Mouse (Mus musculus): ENCODE measurements at regions not wholly inside any gene's neighbourhood (a gene's known extent, or its start where the extent isn't known, plus 50 kb on each side); places are given as distances from the start of the nearest gene placed in this dataset.

DNA sequence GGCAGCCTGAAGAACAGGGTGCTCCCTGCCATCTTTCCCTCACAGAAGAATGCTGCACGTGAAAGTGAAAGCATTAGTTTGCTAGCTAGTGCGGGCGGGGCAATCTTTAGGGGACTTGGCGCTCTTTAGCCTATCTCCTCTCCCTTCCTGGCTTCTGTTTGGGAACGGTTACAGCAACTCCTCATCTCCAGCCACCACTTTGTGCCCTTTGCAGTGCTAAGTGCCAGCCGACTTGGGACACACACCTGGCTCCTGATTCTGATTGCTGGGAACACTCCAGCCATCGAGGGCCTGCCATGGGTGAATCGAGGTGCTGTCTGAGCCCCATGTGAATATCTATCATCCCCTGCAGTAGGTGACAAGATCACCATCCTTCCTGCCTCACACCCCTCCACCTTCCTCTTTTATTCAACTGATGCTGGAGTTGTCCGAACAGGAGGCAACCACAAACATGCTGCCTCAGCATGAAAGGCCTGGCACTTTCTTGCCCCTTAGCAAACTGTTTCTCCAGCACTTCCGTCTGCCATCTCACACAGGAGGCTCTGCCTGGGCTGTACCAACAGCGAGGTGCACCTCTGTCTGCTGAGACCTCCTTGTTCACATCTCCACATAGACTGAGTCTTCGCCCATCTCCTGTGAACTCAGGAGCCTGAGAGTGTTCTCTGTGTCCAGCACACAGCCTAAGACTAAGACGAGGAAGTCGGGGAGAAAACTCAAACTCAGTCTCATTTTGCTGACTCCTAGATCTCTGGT lies 66.2 kb upstream of the Glrp1 start:
- DNase-seq (ENCODE audit: low spot score in 2 of 2) = no peak

DNA sequence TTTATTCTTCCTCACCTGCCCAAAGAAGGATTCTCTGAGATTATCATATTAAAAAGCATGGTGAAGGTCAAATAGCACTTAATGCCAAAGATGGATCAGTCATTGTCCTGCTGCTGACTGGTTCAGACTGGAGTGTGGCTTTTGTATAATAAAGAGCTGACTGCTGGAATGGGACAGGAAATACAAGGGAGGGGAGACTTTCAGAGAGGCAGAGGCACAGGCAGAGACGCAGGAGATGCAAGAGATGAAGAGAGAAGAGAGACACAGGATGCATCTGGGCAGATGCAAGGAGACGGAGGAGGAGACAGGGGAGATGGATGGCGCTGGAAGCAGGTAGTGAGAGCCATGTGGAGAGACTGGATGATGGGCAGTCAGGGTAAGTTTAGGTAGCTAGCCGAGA lies 65.4 kb upstream of the Glrp1 start:
- DNase-seq (ENCODE audit: low spot score in 2 of 2) = no peak

DNA sequence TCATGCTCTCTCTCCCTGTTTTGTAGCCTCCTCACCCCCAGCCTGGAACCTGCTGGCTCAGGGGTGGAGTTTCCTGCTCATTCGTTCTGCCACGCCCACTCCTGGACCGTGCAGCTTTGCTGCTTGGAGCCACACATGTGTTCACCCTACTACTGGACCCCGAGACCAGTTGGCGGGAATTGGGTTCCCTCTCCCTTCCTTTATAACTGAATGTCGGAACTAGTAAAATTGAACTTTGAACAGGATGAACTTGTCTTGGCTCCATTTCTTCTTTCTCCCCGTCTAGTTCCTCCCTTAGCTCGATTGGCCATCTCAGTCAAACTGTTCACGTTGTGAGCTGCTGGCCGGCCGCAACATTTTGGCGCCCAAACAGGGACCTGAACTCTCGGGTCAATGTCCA lies 62.3 kb upstream of the Glrp1 start:
- DNase-seq (ENCODE audit: low spot score in 2 of 2) = no peak

DNA sequence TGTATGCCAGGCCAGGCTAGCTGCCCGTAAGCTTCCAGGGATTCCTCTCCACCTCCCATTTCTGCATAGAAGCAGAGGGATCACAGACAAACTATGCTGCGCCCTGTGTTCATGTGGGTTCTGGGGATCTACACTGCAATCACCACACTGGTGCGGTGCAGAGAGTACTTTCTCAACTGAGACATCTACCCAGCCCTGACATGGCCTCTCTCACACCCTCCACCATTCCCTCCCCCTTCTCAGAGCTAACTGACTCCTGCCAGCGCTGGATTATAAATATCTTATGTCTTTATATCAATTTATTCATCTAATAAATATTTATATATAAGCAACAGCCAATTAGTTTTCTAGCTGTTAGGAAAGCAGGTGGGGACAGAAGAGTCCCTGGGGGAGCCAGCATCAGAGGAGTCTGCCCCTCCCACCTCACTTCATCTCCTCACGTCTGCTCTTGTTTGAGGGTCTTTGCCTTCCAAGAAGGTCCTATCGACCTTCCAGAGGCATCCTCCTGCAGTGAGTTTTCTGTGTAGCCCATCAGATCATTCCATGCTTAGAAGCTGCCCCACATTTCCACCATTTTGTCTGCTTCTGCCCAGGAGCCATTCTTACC lies 58.7 kb upstream of the Glrp1 start:
- no peak for DNase-seq (ENCODE audit: low spot score in 2 of 2)

DNA sequence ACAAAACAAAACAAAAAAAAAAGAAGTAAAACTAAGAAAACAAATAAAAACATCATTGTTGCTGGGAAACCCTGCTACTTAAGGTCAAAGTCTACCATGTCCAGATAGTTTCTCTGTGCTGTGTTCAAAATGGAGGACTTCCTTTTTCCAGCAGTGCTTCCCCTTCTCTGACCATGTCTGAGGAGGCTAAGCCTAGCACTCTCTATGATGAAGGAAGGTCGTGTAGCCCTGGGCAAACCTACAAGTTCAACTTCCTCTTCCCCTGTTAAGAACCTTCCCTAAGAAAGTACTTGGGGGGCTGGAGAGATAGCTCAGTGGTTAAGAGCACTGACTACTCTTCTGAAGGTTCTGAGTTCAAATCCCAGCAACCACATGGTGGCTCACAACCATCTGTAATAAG lies 57.3 kb upstream of the Glrp1 start:
- DNase-seq (ENCODE audit: low spot score in 2 of 2) = no peak

DNA sequence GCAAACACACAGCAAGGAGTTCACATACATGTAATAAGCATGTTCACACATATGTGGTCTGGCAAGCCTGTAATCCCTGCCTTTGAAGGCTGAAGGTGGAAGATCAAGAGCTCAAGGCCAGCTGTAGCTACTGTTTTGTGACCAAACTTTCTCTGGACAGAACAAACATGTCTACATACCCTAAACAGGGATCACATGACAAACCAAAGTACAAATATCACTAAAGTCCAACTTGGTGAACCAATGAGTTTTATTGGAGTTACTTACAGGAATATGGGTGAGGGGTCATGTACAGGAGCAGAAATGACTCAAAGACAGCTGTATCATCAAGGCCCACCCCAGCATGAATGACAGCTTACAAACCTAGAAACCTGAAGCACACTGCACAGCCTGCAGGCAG lies 56.6 kb upstream of the Glrp1 start:
- DNase-seq (ENCODE audit: low spot score in 2 of 2) = no peak

DNA sequence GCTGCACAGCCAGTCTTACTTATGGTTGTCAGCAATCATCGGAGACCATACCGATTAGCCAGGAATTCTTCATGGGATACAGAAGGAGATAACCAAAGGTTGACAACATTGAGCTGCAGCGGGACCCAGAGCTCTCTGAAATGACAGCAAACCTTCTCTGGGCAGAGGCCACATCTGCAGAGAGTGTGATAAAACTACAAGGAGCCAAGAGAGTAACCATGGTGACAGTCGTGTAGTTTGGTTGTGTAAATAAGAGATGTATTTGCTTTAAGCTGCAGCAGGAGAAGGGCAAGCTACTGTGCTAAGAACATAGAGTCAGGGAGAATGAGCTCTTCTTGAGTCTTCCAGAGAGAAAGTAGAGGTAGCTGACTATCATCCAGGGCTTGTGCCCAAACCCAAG lies 55.0 kb upstream of the Glrp1 start:
- DNase-seq (ENCODE audit: low spot score in 2 of 2) = no peak

DNA sequence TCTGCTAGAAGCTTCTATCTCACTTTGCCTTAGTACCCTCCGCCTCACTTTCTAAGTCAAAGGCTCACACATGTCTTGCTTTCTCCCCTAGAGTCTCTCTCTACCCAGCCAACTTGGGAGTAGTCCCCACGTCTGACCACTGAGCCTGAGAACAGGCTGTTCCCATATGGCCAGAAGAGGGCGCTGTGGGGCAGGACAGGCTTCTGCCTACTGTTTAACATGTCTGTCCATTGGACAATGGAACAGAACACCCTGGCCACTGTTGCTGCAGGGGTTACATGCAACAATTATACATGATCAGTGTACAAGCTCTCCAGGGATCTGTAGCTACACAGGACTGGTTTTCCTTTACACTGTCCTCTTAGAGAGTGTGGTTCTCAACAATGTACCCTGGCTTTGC lies 52.5 kb upstream of the Glrp1 start:
- DNase-seq (ENCODE audit: low spot score in 2 of 2) = peak; percentile 84 to 85

DNA sequence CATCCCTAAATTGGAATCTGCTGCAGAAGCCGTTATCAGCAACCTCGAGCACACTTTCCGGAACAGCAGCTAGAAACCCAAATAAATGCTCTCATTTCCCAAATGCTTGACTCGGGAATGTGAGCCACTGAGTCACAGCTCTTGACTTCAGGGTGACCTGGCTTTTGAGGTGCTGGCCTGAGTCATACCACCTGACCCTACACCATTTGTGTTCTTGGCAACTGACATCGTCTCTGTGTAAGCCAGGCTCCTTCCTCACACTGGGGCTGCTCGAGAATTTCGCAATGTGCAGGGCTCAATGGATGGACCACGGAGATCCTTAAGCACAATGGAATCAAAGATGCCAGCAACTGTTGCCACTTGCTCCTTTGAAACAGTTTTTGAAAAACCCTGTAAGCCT lies 50.9 kb upstream of the Glrp1 start:
- DNase-seq (ENCODE audit: low spot score in 2 of 2) = no peak

Measured in right cerebral cortex, adult 2 months (tissue).